Mouse (Mus musculus): ENCODE measurements around the gene Fgf18. TPM values are rescaled to one million over a fixed set of nuclear protein-coding genes. Genes with fewer than 3 reads are reported as not detected.

Gene Fgf18
- polyA plus RNA-seq (2014; fragmentation: Illumina TruSeq; extraction: RNeasy Lipid Tissue Mini Kit (QIAGEN cat#74804); ENCODE audit: low read depth, low replicate concordance), result not detected

GRCm38 (mm10) chr11:33147171-33147571 lies at the start of gene Fgf18:
Gene Fgf18, minus strand, starts transcription at chr11:33147400.

GRCm38 (mm10) chr11:33162998-33163506 lies 15.9 kb upstream of the Fgf18 start, which contains the start of gene Npm1:
Gene Npm1, minus strand, starts transcription at chr11:33163206.

Other genes with a start within 250 kb of the Fgf18 start
- gene Npm1, start 15.8 kb upstream of the Fgf18 start, polyA plus RNA-seq (2014; fragmentation: Illumina TruSeq; extraction: RNeasy Lipid Tissue Mini Kit (QIAGEN cat#74804); ENCODE audit: low read depth, low replicate concordance), result 1,708 TPM
- not detected for gene Tlx3, start 56.2 kb upstream of the Fgf18 start, polyA plus RNA-seq (2014; fragmentation: Illumina TruSeq; extraction: RNeasy Lipid Tissue Mini Kit (QIAGEN cat#74804); ENCODE audit: low read depth, low replicate concordance)
- gene Gm12117, start 129.3 kb upstream of the Fgf18 start, polyA plus RNA-seq (2014; fragmentation: Illumina TruSeq; extraction: RNeasy Lipid Tissue Mini Kit (QIAGEN cat#74804); ENCODE audit: low read depth, low replicate concordance), result not detected